Mouse (Mus musculus) ES-Bruce4 (cell line): ENCODE results near the gene Sis.

ENCODE experiments used
- CTCF ChIP-seq: IDR thresholded peaks from one replicate; pipeline ENCODE4 v1.8.1; 2011; ENCODE audit warnings: low read depth, low read length
- EP300 ChIP-seq: IDR thresholded peaks from 2 replicates; pipeline ENCODE4 v1.6.1; 2011; ENCODE audit warnings: low read depth, low read length; ENCODE audit not compliant: insufficient read depth
- POLR2A ChIP-seq: IDR thresholded peaks from one replicate; pipeline ENCODE4 v1.8.1; 2011; ENCODE audit warnings: low read length; ENCODE audit not compliant: insufficient read depth

- TF ChIP-seq CTCF: no peak
- TF ChIP-seq POLR2A: no peak
- TF ChIP-seq EP300: no peak
Observed at GRCm38 (mm10) chr3:72840641-72841040, 127.0 kb downstream of the Sis start.
